Mouse (Mus musculus): ENCODE results near the gene Zfp157.
"Not testable (repeated sequence)": the region's sequence is repeated elsewhere in the genome, so short reads cannot be mapped to it uniquely, and the experiment has no call there.

The Zfp157 gene

GRCm38 (mm10) chr5:138441286-138442194 is at the start of gene Zfp157:
TSS of gene Zfp157 (plus strand) at chr5:138441468.
- peak; percentile 82 to 89 for DNase-seq (ENCODE audit: low spot score in 2 of 2)

GRCm38 (mm10) chr5:138397795-138398337 is 43.4 kb upstream of the Zfp157 start:
- no peak for DNase-seq (ENCODE audit: low spot score in 2 of 2)

DNA sequence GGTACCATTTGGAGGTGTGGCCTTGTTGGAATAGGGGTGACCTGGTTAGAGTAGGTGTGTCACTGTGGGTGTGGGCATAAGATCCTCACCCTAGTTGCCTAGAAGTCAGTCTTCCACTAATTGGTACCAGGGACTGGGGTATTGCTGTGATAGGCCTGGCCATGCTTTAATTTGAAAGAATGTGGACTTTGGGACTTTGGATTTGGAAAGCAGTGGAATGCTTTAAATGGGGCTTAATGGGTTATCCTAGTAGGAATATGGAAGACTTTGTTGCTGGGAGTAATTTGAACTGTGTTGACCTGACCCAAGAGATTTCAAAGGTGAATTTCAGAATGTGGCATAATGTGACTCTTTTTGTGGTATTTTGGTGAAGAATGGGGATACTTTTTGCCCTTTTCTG is 40.8 kb upstream of the Zfp157 start:
- not testable (repeated sequence) for DNase-seq (ENCODE audit: low spot score in 2 of 2)

- no peak for DNase-seq (ENCODE audit: low spot score in 2 of 2)
Measured at GRCm38 (mm10) chr5:138458371-138458770, 17.1 kb downstream of the Zfp157 start.

- DNase-seq (ENCODE audit: low spot score in 2 of 2): no peak
Measured at GRCm38 (mm10) chr5:138459107-138459506, 17.8 kb downstream of the Zfp157 start.

DNA sequence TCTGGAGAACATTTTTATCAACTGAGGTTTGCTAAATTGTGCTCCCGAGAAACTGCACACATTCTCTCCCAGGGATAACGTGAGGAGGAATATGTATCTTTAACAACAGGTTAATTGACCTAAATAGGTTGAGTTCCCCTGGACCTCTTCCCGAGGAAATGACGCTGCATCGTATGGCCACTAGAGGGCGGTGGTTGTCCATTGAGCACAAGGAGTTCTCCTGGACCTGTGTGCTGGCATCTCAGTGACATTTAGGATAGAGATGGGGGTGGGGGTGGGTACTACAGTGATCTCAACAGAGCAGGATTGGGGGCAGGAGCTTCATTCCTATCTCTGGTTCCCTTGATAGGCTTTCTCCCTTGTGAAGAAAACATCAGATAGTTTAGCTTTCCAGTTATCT is 32.3 kb downstream of the Zfp157 start:
- DNase-seq (ENCODE audit: low spot score in 2 of 2): peak; percentile 27 to 73

DNA sequence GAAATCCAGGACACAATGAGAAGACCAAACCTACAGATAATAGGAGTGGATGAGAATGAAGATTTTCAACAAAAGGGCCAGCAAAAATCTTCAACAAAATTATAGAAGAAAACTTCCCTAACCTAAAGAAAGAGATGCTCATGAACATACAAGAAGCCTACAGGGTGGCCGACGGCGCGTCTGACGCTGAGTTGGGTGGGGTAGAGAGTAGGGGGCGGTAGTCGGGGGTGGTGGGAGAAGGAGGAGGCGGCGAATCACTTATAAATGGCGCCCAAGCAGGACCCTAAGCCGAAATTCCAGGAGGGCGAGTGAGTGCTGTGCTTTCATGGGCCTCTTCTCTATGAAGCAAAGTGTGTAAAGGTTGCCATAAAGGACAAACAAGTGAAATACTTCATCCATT is 63.3 kb downstream of the Zfp157 start:
- not testable (repeated sequence) for DNase-seq (ENCODE audit: low spot score in 2 of 2)
